Mouse (Mus musculus): ENCODE results near the gene Klhl3. TPM values are rescaled to one million over a fixed set of nuclear protein-coding genes. Genes with fewer than 3 reads are reported as not detected.

Gene Klhl3
- polyA plus RNA-seq, 1 experiment from 2014 or later: 15.0 TPM

DNA sequence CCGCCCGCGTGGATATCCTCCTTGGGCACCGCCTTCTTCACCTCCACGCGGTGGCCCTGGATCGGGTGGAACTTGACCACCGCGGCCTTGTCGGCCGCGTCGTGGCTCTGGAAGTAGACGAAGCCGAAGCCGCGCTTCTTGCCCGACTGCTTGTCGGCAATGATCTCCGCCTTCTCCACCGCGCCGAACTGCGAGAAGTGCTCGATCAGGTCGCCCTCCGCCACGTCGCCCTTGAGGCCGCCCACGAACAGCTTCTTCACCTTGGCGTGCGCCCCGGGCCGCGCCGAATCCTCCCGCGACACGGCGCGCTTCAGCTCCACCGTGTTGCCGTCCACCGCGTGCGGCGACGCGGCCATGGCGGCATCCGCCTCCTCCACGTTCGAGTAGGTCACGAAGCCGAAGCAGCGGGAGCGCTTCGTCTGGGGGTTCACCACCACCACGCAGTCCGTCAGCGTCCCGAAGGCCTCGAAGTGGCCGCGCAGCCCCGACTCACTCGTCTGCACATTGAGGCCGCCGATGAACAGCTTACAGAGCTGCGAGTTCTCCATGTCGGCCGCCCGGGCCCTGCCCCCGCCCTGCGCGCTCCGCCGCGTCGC, 14.5 kb upstream of the Klhl3 start:
- H3K36me3 ChIP-seq (ENCODE audit: control insufficient read depth, insufficient read depth, low read length): 0 out of 2 replicates have a peak, but pooled peaks cover 2% of the 10 kb centered on the region
- peak; percentile 57 for ATAC-seq
- H3K4me1 ChIP-seq (ENCODE audit: control insufficient read depth, insufficient read depth, low read length): peaks cover 27% of the 10 kb centered on the region
- peak overlapping the region; percentile 95 for H3K4me3 ChIP-seq (ENCODE audit: low read depth, low read length)
- peak overlapping the region; percentile 98 for H3K9ac ChIP-seq (ENCODE audit: low read depth, low read length)
- H3K27me3 ChIP-seq (ENCODE audit: control insufficient read depth, insufficient read depth, low read depth, low read length): no peaks in the 10 kb centered on the region
- peak overlapping the region; percentile 85 for H3K4me2 ChIP-seq (ENCODE audit: low read length)
- 0% methylated on average over 75 of the region's 81 CpGs for WGBS
- H3K9me3 ChIP-seq (replicated peaks; ENCODE audit: control insufficient read depth, low read length, poor library complexity, severe bottlenecking): no peaks in the 10 kb centered on the region
- H3K27ac ChIP-seq (ENCODE audit: low read length): peak overlapping the region; percentile 100

DNA sequence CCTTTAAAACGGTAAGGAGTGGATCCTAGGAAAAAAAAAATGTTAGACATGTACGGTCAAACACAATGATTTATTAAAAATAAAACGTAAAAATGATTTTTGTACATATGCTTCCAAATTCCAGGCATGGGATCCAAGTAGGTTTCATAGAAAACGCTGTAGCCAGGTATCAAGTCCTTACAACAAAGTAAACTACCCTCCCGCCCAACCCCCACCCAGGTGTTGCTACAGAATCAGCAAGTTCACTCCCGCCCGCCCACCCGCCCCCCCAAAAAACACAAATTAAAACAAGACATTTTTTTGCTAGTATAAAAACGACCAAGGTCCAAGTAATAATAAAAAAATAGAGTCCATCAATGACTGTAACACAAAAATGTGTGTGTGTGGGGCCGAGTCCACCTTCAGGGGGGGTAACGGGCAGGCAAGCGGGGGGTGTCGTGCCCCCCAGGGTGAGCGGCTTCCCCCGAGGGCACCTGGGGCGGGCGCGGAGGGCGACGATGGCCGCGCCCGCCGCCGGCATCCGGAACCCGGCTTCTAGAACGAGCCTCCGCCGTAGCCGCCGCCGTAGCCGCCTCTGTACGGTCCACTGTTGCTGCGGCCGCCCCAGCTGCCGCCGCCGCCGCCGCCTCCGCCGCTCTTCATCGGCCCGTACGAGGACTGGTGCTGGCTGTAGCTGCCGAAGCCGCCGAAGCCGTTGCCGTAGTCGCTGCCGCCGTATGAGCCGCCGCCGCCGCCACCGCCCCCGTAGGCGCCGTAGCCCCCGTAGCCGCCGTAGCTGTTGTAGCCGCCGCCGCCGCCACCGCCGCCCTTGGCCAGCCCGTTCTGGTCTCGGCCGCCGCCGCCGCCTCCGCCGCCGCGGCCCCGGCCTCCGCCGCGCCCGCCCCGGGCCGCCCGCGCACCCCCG, 13.7 kb upstream of the Klhl3 start:
- peak overlapping the region; percentile 100 for H3K27ac ChIP-seq (ENCODE audit: low read length)
- H3K9ac ChIP-seq (ENCODE audit: low read depth, low read length): peak overlapping the region; percentile 98
- H3K9me3 ChIP-seq (replicated peaks; ENCODE audit: control insufficient read depth, low read length, poor library complexity, severe bottlenecking): no peaks in the 10 kb centered on the region
- peaks cover 27% of the 10 kb centered on the region for H3K4me1 ChIP-seq (ENCODE audit: control insufficient read depth, insufficient read depth, low read length)
- peak overlapping the region; percentile 95 for H3K4me3 ChIP-seq (ENCODE audit: low read depth, low read length)
- ATAC-seq: no peak
- H3K36me3 ChIP-seq (ENCODE audit: control insufficient read depth, insufficient read depth, low read length): 0 out of 2 replicates have a peak, but pooled peaks cover 2% of the 10 kb centered on the region
- under 1% methylated on average over 40 of the region's 92 CpGs for WGBS
- peak overlapping the region; percentile 85 for H3K4me2 ChIP-seq (ENCODE audit: low read length)
- H3K27me3 ChIP-seq (ENCODE audit: control insufficient read depth, insufficient read depth, low read depth, low read length): no peaks in the 10 kb centered on the region

DNA sequence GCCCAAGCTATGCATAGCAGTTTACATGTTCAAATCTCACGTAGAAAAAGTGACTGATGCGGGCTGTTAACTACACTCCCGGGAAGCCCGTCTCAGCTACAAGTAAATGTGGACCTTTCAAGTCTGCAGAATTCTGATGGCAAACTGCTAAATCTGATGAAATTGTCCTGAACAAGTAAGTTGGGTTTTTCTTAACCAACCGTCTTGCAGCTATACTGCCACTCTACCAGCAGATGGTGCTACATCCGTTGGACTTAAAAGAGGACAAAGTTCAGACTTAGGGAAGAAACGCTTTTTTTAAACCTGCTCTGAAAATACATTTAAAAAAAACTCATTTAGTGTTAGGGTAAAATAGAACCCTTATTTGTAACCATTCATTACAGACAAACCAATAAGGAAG, 12.7 kb upstream of the Klhl3 start:
- WGBS: 32% methylated on average over 7 of the region's 7 CpGs
- Histone ChIP-seq H3K27ac (ENCODE audit: low read length) (no peak overlapping the region), H3K27me3 (ENCODE audit: control insufficient read depth, insufficient read depth, low read depth, low read length) (no peaks in the 10 kb centered on the region), H3K4me2 (ENCODE audit: low read length) (peak overlapping the region; percentile 85), H3K36me3 (ENCODE audit: control insufficient read depth, insufficient read depth, low read length) (0 out of 2 replicates have a peak, but pooled peaks cover 2% of the 10 kb centered on the region), H3K9me3 (replicated peaks; ENCODE audit: control insufficient read depth, low read length, poor library complexity, severe bottlenecking) (no peaks in the 10 kb centered on the region), H3K4me3 (ENCODE audit: low read depth, low read length) (peak overlapping the region; percentile 34), H3K4me1 (ENCODE audit: control insufficient read depth, insufficient read depth, low read length) (peaks cover 27% of the 10 kb centered on the region), H3K9ac (ENCODE audit: low read depth, low read length) (peak overlapping the region; percentile 38; the same call in 1 of the 2 replicates)
- ATAC-seq: no peak

DNA sequence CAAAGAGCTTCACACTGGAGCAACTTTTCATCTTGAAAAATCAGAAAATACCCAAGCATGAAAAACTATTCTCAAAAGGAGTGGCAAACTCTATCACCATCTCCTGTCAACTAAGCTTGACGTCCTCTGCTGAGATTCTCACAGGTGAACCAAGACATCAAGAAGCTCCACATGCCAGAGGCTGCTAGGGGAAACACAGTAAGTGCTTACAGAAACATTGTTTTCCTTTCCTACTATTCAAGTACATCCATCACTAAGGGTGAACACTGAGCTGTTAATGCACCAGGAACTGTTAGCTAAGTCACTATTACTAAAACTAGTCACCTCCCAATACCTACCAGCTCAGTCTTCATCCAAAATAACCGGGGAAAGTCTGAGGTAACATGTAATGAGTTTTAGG, 11.6 kb upstream of the Klhl3 start:
- H3K27me3 ChIP-seq (ENCODE audit: control insufficient read depth, insufficient read depth, low read depth, low read length): no peaks in the 10 kb centered on the region
- no peak overlapping the region for H3K9ac ChIP-seq (ENCODE audit: low read depth, low read length)
- WGBS: 59% methylated on average over 2 of the region's 2 CpGs
- H3K4me1 ChIP-seq (ENCODE audit: control insufficient read depth, insufficient read depth, low read length): peaks cover 27% of the 10 kb centered on the region
- no peak overlapping the region for H3K27ac ChIP-seq (ENCODE audit: low read length)
- no peak overlapping the region for H3K4me2 ChIP-seq (ENCODE audit: low read length)
- no peaks in the 10 kb centered on the region for H3K9me3 ChIP-seq (replicated peaks; ENCODE audit: control insufficient read depth, low read length, poor library complexity, severe bottlenecking)
- 0 out of 2 replicates have a peak, but pooled peaks cover 2% of the 10 kb centered on the region for H3K36me3 ChIP-seq (ENCODE audit: control insufficient read depth, insufficient read depth, low read length)
- no peak overlapping the region for H3K4me3 ChIP-seq (ENCODE audit: low read depth, low read length)
- ATAC-seq: no peak

DNA sequence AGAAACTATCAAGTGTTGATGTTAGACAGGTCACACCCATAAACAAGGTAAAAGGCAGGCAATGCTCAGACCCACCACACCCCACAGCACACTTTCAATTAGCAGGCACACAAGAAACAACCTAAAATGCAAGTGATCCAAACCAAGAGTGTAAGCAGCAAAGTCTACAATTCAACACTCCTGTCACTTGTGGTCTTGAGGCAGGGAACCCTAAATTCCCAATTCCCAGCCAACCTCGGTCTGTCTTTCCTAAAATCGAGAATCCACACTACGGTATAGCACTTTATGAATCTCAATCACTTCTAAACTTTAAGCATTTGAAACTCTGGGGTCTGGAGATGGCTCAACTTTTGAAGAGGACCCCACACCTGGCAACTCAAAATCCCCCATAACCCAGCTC, 10.9 kb upstream of the Klhl3 start:
- Histone ChIP-seq H3K27ac (ENCODE audit: low read length) (no peak overlapping the region), H3K4me1 (ENCODE audit: control insufficient read depth, insufficient read depth, low read length) (peaks cover 21% of the 10 kb centered on the region), H3K9me3 (replicated peaks; ENCODE audit: control insufficient read depth, low read length, poor library complexity, severe bottlenecking) (no peaks in the 10 kb centered on the region), H3K36me3 (ENCODE audit: control insufficient read depth, insufficient read depth, low read length) (0 out of 2 replicates have a peak, but pooled peaks cover 2% of the 10 kb centered on the region), H3K4me2 (ENCODE audit: low read length) (no peak overlapping the region), H3K4me3 (ENCODE audit: low read depth, low read length) (no peak overlapping the region), H3K27me3 (ENCODE audit: control insufficient read depth, insufficient read depth, low read depth, low read length) (no peaks in the 10 kb centered on the region), H3K9ac (ENCODE audit: low read depth, low read length) (no peak overlapping the region)
- no peak for ATAC-seq
- 89% methylated on average over 3 of the region's 3 CpGs for WGBS

DNA sequence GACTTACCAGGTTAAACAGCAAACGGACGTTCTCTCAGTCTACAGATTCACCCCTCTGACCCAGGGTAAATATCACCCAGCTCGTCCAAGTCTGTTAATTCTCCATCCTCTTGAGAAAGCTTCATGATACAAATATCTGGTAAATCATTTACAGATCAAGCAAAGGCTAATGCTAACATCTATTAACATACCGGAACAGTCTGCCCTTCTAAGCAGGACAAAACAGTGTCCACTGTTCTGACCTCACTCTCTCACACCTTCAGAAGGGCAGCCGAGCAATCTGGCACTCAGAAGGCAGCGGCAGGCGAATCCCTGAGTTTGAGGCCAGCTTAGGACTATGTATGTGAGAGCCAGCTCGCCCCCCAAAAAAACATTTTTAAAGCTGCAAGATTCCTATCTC, 10.0 kb upstream of the Klhl3 start:
- Histone ChIP-seq H3K4me3 (ENCODE audit: low read depth, low read length) (no peak overlapping the region), H3K9ac (ENCODE audit: low read depth, low read length) (no peak overlapping the region), H3K4me1 (ENCODE audit: control insufficient read depth, insufficient read depth, low read length) (peaks cover 21% of the 10 kb centered on the region), H3K27ac (ENCODE audit: low read length) (no peak overlapping the region), H3K27me3 (ENCODE audit: control insufficient read depth, insufficient read depth, low read depth, low read length) (no peaks in the 10 kb centered on the region), H3K36me3 (ENCODE audit: control insufficient read depth, insufficient read depth, low read length) (0 out of 2 replicates have a peak, but pooled peaks cover 2% of the 10 kb centered on the region), H3K9me3 (replicated peaks; ENCODE audit: control insufficient read depth, low read length, poor library complexity, severe bottlenecking) (no peaks in the 10 kb centered on the region), H3K4me2 (ENCODE audit: low read length) (no peak overlapping the region)
- no peak for ATAC-seq
- 69% methylated on average over 8 of the region's 8 CpGs for WGBS

DNA sequence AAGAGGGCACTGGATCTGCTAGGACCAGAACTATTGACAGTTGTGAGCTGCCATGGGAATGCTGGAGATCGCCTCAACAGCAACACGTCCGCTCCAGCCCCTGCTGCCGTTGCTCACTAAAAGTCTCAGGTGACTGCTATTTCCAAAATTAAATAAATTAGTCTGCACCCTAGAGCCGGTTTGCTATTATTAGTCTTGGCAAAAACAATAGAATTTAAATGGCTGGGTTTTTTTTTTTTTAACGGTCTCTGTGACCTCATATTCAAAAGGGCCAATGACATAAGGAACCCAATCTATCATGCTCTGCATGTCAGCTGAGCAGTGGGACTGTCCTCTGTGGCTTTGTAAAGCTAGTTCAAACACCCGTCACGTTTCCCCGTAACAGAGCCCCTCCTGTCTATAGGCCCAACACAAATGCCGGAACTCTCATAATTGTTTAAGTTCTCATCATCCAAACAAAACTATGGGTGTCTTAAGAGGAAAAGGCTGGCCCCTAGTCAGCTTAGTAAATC, 9.4 kb upstream of the Klhl3 start:
- H3K9me3 ChIP-seq (replicated peaks; ENCODE audit: control insufficient read depth, low read length, poor library complexity, severe bottlenecking): no peaks in the 10 kb centered on the region
- no peak overlapping the region for H3K4me2 ChIP-seq (ENCODE audit: low read length)
- ATAC-seq: no peak
- H3K4me3 ChIP-seq (ENCODE audit: low read depth, low read length): no peak overlapping the region
- peaks cover 21% of the 10 kb centered on the region for H3K4me1 ChIP-seq (ENCODE audit: control insufficient read depth, insufficient read depth, low read length)
- 65% methylated on average over 10 of the region's 10 CpGs for WGBS
- no peak overlapping the region for H3K9ac ChIP-seq (ENCODE audit: low read depth, low read length)
- H3K27ac ChIP-seq (ENCODE audit: low read length): no peak overlapping the region
- 0 out of 2 replicates have a peak, but pooled peaks cover 2% of the 10 kb centered on the region for H3K36me3 ChIP-seq (ENCODE audit: control insufficient read depth, insufficient read depth, low read length)
- no peaks in the 10 kb centered on the region for H3K27me3 ChIP-seq (ENCODE audit: control insufficient read depth, insufficient read depth, low read depth, low read length)

DNA sequence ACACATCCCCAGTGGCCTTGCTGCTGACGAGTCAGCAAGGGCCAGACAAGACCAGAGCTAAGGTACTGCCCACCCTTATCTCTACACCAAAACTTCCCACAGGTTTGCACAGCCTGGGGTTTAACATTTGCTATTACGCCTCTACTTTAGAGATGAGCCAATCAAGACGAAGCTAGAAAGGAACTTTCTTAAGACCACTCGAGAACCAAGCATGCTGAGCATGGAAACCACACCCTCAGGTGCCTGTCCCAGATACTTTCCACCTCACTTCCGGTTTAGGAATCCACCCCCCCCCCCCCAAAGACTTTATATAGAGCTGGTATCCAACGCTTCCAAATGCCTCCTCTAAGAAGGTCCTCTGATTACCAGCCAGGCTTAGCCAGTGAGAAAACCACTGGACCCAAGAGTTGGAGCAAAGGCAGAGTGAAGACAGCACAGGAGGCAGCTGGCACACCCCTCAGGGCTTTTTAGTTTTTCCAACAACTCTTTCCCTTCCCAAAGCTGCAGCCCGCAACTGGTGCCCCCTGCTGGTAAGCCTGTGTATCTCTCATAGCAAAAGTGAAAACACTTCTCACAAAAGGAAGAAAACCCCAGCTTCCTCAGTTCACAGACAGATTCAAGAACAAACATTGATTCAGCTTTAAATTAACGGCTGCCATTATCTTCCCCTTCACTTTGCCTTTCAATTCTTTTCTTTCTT, 4.1 kb upstream of the Klhl3 start:
- no peak overlapping the region for H3K9ac ChIP-seq (ENCODE audit: low read depth, low read length)
- no peaks in the 10 kb centered on the region for H3K36me3 ChIP-seq (ENCODE audit: control insufficient read depth, insufficient read depth, low read length)
- H3K4me3 ChIP-seq (ENCODE audit: low read depth, low read length): no peak overlapping the region
- no peaks in the 10 kb centered on the region for H3K27me3 ChIP-seq (ENCODE audit: control insufficient read depth, insufficient read depth, low read depth, low read length)
- no peaks in the 10 kb centered on the region for H3K9me3 ChIP-seq (replicated peaks; ENCODE audit: control insufficient read depth, low read length, poor library complexity, severe bottlenecking)
- H3K4me1 ChIP-seq (ENCODE audit: control insufficient read depth, insufficient read depth, low read length): peaks cover 6% of the 10 kb centered on the region; the same call in 1 of the 2 replicates
- H3K27ac ChIP-seq (ENCODE audit: low read length): no peak overlapping the region
- H3K4me2 ChIP-seq (ENCODE audit: low read length): no peak overlapping the region
- WGBS: 72% methylated on average over 8 of the region's 8 CpGs
- ATAC-seq: no peak

Measured in midbrain, embryonic 16.5 days (tissue).